Mouse (Mus musculus) brain, embryonic 18.5 days (tissue): ENCODE measurements around the gene Prrx2.
A peak's percentile ranks its signal among the peaks of the same experiment; 100 is the strongest.

Experiments
- DNase-seq: peaks from one replicate; pipeline ENCODE4 v3.0.0-alpha.2; 2012; ENCODE audit warnings: low read depth, low spot score

Prrx2 gene

DNA sequence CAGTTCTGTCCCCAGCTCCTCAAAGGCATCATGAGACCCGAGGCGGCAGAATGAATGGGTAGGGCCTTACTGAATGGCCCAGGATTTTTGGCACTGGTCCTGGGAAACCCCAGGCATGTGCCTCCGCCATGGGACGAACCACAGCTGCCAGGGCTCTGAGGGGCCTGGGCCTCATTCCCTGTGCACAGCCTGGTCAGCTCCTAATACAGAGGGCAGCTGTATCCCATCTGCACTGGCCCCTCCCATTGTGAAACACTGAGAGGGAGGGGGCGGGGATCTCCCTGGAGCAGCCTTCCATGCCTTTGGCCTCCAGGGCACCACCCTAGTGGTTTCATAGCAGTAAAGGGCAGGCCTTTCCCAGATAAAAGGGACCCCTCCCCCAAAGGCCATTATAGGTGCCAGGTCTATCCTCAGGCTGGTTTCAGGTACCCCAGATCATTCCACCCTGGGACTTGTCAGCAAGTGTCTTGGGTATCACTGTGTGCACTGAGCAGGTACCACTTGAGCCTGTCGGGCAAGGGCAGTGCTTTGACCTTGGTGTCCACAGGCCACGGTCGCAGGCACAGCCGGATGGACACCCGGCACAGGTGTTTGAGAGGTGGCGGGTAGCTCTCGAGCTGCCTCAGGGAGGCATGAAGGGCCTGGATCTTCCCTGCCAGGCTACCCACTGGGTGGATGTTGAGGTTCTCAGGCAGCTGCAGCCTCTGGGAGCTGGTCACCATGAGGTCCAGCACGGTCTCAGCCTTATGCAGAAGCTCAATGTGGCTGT lies 11.2 kb upstream of the Prrx2 start:
- DNase-seq = no peak

DNA sequence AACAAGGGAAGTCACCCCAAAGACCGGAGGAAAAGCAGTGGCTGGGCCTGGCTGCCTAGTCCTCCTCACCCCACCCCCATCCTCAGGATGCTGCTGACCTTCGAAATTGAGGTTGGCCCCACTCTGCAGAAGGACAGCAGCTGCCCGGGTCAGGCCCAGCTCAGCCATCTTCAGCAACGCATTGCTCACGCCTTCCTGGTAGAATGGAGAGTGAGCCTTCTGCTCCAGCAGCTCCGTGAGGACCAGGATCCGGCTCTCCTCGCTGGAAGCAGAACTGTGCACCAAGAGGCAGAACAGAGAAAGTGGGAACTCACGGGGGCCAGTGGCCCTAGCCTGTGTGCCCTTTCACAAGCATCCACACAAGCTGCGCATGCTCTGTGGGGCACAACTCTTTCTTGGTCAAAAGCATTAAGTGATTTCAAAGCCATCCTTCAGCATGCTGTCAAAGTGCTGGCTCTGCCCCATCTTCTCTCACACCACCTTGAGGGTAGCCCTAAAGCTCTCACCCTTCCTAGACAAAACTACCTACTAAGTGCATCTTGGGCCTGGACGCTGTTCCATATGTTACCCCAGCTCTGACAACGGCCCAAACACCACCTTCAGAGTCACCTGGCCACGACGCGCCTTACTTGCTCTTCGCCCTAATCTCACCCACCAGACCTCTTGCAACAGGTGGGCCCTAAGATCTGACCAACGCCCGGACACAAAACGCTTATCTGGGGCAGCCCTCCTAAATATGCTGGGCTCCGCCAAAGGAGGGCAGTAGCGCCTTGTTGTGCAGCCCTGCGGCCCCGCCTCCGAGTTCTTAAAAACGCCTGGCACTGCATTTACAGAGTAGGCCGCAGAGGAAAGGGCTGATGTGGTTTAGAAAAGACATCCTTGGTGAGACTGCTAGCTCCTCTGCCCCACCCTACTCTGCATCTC lies 7.7 kb upstream of the Prrx2 start:
- no peak for DNase-seq

DNA sequence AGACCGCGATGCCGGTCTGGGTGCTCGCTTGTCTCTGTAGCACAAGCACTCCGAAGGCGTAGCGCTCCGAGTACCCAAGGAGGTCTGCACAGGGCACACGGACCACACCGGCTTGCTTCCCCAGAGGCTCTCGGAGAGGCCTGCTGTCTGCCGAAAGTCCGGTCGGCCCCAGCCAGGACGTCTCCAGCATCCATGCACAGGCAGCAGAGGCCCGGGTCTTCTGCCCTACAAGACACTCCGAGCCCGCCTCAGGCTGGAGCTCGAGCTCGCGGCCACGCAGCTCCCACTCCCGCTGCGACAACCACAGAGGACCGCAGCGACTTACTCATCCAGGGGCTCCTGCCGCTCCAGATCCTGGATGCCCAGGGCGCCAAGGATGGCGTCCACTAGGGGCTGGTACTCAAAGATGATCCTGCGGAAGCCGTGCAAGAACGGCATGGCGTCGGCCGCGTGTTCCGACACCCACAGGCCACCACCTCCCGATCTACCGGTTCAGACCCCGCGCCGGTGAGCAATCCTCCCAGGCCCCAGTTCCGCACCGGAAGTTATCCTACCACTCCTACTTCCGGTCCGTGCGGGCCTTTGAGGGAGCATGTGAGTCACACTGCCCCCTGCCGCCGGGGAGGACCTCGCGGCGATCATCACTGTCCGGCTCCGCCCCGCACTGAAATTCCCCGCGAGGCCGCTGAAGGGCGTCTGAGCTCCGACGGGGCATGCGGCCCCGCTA lies 6.9 kb upstream of the Prrx2 start:
- peak; percentile 72 for DNase-seq

DNA sequence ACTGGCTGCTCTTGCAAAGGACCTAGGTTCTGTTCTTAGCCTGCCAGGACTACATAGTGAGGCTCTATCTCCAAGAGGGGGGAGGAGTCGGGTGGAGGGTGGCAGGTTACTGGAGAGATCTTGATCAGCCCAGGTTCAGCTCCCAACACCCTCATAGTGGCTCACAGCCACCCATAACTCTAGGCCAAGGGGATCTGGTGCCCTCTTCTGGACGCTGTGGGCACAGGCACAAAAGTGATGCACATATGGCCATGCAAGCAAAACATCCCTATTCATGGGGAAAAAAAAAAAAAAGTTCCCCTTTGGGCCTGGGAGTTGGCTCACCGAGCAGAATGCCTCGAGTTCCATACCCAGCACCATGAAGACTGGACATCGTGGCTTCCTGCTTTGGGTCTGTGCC lies 5.5 kb upstream of the Prrx2 start:
- no peak for DNase-seq

DNA sequence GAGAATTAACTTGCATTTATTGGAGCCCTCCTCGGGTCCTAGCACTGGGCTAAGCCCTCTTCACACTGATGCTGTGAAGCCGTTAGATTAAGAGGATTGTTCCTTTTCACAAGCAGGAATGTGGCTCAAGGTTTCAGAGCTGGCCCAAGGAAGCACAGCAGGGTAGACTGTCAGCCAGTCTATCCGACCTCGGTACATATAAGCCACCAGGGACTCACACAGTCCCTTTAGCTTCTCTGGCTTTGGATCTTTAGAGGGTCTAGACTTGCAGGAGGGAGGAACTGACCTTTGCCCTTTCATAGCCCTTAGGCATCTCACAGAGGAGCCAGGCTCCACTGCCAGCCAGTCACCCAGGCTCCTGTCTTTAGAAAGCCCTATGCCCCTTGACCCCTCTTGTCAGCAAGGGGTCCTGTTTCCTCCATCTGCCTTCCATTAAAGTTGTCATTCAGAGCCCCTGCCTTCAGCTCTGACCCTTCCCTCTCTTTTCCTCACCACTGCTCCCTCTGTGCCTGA lies 4.4 kb upstream of the Prrx2 start, which contains the start of gene Asb6:
TSS of gene Asb6 (minus strand) at position 51 of the 513 bp plus-strand sequence.
- DNase-seq = no peak

DNA sequence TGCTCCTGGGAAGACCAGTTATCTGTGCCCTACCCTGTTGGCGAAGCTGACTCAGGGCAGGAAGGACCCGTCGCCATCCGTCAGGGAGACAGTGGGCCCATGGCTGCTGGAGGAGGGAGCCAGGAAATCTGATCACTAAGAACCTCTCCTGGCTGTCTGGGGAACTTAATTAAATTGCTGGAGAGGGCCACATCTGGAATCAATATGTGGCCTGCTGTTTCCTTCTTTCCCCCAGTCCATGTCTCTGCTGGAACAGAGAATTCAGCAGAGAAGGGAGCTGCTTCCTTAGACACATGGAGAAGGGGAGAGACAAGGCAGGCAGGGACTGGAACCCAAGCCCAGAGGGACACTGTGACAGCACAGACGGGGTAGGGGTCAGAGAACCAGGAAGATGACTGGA lies 1.1 kb upstream of the Prrx2 start:
- no peak for DNase-seq

DNA sequence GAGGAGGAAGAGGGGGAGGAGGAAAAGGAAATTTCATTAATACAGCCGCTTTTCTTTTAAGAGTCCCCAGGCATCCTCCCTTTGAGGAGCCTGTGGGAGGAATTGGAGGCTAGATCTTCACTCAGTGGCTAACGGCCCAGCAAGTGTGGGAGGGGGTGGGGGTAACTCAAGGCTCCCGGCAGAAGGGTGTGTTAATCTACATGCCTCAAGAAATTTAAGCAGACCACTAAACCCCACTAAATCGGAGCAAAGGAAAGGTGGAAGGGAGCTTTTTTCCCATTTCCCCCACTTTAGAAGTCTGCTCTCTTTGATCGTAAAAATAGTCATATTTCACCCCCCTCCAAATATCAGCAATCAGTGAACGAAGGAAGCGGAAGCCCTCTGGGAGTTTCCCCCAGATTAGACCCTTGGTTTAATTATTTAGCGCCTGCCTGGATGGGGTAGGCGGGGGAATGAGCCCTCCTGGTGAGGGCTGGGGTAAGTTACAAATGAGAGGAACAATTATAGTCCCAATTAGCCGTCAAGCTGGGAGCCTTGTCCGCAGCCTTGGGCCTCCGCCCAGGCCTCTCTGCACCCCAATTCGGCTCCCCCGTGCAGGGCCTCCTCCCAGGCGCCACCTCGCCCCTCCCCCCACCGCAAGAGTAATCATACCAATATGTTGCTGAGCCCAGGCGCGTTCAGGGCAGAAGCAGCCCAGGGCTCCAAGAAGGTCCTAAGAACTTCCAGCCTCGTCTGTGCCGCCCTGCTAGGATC lies 1.6 kb downstream of the Prrx2 start:
- no peak for DNase-seq

DNA sequence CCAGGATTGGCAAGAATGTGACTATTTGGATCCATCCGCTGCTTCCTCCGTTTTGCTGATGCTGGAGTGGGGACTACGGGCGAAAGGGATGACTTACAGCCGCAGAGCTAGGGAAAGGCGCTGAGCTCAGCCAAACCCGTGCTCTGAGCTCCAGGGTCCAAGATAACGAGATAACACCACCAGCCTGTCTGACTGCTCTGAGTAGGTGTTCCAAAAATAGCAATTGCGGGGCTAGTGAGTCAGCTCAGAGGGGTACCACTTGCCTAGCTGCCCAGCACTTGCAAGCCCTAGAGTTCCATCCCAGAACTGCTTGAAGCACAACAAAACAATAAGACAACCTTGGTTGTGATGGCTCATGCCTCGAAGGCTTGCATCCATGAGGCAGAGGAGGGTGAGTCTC lies 7.8 kb downstream of the Prrx2 start:
- no peak for DNase-seq

DNA sequence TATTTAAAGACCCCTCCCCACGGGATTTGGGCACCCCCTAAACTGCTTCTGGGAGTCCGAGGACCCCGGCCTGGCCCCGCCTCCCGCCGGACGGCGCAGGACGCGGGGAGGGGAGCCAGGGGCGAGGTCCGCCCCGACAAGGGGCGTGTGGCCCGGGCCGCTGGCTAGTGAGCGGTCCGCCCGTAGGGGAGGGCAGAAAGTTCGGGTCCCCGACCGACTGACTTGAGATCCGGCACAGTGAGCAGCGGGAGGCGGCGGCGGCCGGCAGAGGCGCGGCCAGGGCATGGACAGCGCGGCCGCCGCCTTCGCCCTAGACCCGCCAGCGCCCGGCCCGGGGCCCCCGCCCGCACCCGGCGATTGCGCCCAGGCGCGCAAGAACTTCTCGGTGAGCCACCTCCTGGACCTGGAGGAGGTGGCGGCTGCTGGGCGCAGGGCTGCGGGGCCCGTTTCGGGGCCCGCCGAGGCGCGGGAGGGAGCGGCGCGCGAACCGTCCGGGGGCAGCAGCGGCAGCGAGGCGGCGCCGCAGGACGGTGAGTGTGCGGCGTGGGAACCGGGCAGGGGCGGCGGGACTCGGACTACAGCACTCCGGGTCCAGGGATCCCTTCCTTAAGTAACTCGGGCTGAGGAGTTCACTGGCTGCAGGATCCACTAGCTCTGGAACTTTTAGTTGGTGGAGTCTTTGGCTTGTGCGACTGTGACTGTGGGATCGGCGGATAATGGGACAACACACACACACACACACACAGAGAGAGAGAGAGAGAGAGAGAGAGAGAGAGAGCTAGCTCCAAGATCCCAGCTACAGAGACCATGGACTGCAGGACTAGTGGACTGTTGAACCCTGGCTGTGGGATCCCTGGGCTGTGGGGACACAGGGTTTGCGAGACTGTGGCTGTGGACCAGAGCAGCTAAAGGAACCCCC lies 10.6 kb downstream of the Prrx2 start:
- no peak for DNase-seq

DNA sequence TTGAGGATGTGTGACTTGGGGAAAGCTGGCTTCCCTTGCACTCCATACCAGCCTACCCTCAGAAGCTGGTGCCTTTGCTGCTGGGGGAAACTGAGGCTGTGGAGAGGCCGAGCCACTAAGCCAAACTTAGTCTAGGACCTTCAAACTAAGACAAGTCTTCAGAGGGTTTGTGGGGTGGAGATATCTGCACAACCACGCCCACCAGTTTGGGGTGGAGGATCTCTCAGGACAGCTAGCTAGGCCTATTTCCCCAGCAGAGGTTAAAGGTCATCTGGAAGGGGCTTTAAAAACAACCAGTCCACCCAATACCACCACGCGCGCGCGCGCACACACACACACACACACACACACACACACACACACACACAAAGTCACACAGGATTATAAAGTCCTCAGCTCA lies 11.5 kb downstream of the Prrx2 start:
- no peak for DNase-seq

DNA sequence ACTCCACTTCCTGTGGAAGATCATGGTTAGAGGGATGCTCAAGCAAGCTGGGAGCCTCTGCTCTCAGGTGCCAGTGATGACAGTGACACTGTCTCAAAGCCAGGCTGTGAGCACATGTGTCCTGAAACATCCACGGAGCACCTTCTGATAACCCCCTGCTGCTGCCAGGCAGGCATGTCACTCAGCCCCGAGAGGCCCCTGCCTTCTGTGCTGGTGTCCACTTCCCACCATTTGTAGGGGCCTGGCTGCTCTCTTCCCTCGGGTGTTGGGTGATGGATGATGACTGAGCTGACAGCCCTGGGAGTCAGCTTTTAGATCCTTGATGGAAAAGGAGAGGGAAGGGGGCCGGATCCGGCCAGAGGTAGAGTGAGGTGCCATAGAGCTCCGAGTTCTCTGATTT lies 12.0 kb downstream of the Prrx2 start:
- no peak for DNase-seq

DNA sequence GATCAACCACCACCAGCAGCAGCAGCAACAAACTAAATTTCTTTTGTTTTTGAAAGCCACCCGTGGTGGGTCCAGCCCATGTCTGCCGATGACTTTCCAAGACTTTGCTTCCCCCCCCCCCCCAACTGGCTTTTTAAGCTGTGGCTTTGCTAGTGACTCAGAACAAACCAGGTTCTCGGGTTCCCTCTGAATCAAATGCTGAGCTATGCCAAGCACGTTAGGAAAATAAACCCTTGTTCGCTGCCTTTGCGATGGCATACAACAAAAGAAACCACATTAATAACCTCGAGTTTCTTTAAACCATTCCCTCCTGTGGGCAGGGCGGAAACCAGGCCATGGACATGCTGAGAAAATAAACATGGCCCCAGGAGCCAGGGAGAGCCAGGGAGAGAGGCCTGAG lies 13.4 kb downstream of the Prrx2 start:
- no peak for DNase-seq

DNA sequence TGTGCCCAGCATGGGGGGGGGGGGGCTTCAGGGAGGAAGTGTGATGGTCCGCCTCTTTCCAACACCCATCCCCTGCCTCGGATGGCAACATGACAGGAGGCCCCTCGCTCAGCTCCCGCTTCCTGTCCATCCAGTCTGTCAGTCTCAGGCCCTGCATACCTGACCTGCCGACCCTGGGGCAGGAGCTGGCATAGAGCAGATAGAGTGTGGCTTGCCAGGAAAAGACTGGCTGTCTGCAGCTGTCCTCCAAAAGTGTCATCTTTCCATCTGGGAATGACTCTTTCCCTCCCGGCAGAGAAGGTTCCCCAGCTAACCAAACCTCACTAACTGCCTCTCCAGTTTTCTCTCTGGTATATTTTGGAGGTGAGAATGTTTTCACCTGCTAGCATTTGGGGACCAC lies 15.8 kb downstream of the Prrx2 start:
- no peak for DNase-seq

DNA sequence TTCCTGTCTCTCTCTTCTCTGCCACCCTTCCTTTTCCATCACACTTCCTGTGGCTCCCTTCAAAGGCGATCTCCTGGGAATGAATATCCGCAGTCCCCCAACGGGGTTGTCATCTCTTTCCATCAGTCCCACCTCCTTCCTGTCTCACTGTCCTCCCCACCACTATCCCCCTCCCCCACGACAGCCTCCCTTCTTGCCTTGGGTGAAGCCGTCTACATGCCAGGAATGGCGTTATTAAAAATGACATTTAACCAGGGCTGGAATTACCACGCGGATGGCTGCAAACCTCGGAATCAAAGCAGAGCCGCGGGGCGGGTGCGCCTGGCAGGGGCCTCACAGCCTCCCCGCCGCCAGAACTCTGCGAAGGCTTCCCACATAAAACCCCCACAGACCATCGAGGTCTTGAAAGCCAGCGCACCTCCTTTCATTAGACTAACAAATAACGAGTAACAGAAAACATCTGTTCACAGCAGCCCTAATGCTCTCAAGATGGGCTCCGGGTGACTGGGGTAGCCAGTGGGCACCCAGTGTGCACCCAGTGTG lies 18.1 kb downstream of the Prrx2 start:
- DNase-seq = no peak

DNA sequence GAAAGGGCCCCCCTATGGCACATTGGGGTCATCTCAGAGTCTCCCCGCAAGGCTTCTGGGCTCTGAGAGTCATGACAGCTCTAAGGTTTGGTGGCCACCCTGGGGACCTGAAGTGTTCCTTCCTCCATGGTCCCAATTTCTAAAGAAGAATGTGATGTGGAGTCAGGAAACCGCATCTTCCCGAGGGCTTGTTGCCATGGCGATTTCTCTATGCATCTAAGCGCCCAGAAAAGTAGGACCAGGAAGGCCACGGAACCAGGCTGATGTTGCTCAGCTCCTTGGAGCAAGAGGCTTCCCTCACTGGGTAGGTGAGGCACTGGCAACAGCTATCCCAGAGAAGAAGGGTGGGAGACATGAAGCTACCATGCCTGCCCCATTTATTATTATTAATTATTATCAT lies 22.3 kb downstream of the Prrx2 start:
- no peak for DNase-seq

DNA sequence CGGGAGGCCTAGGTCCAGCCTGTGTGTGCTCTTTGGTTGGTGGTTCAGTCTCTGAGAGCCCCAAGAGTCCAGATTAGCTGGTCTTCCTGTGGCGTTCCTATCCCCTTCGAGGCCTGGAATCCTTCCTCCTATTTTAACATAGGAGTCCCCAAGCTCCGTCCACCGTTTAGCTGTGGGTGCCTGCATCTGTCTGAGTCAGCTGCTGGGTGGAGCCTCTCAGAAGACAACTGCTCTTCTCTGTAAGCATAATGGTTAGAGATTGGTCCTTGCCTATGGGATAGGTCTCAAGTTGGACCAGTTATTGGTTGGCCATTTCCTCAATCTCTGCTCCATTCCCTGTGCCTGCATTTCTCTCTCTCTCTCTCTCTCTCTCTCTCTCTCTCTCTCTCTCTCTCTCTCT lies 25.0 kb downstream of the Prrx2 start:
- no peak for DNase-seq

DNA sequence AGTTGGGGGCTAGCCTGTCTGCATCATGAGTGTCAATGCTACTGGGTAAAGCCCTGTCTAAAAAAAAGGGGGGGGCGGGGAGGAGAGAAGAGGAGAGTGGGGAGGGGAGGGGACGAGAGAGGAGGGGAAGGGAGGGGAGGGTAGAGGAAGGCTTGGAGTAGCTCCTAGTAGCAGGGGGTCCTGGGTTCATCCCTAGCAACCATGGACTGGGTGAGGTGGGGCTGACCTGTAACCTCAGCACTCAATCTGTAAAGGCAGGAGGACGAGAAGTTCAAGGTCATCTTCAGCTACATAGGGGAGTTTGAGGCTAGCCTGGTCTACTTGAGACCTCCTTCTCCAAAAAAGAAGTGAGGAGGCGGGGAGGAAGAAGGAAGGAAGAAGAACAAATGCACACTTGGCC lies 27.3 kb downstream of the Prrx2 start:
- no peak for DNase-seq

DNA sequence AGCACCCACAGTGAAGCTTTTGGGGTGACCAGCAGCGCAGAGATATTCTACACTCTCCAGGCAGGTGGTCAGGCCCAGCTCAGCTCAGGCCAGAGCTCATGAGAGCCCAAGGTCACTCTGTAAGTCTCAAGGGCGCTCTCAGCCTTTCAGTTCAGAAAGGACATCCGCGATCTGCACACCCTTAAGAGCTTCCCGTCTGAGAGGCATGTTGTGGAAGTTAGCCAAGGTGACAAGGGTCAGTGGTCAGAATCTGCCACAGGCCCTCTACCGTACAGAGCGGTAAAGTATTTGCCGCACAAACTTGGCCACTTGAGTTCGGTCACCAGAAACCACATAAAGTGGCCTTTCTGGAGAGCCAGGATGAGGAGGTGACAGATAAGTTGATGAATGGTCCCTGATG lies 28.8 kb downstream of the Prrx2 start:
- no peak for DNase-seq

DNA sequence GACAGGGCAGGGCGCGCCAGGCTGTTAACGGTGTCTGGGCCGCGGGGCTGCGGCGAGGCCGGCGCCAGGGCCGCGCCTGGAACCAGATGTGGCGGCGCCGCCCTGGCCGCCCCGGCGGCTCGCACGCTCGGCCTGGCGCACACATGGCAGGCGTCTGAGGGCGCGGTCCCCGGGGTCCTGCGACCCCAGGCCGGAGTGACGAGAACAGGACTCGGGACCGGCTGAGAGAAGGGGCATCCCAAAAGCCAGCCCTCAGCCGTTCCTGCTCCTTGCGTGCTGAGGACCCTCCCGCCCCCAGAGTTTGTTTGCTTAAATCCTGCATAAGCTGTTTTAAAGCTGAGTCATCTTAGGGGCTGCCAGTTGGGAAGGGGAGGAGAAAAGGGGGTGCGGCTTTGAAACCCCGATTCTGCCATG lies 30.2 kb downstream of the Prrx2 start:
- no peak for DNase-seq

DNA sequence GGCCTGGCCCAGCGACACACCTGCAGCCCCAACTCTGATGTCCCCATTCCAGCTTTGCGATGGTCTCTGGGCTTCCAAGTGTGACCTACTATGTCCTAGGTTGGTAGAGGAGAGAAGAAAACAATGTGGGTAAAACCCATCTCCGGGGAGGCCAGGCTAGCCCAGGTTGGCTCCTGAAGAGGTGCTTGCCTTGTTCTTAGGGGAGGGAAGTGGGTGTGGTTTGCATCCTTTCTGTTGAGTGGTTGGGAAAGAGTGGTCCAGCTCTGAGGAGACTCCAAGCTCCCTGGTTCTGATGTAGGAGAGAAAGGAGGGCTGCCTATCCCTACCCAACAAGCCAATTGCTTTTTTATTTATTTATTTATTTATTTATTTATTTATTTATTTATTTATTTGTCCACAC lies 30.7 kb downstream of the Prrx2 start:
- no peak for DNase-seq
